Mouse (Mus musculus): ENCODE measurements around the gene Olfr1463.

The Olfr1463 gene

GRCm38 (mm10) chr19:13231028-13231427, at the start of gene Olfr1463:
Olfr1463 (plus strand) TSS chr19:13231328.
- DNase-seq (ENCODE audit: low read depth) = no peak

- no peak for DNase-seq (ENCODE audit: low read depth)
Measured at GRCm38 (mm10) chr19:13185434-13185833, 45.7 kb upstream of the Olfr1463 start, which contains the start of gene Olfr1462. Olfr1462 (plus strand) TSS chr19:13185734.

GRCm38 (mm10) chr19:13221666-13222065, 9.5 kb upstream of the Olfr1463 start:
- no peak for DNase-seq (ENCODE audit: low read depth)

Measured in fibroblast of lung, adult 2 months (primary cell).